Mouse (Mus musculus): ENCODE data around the gene Axin2.

DNA sequence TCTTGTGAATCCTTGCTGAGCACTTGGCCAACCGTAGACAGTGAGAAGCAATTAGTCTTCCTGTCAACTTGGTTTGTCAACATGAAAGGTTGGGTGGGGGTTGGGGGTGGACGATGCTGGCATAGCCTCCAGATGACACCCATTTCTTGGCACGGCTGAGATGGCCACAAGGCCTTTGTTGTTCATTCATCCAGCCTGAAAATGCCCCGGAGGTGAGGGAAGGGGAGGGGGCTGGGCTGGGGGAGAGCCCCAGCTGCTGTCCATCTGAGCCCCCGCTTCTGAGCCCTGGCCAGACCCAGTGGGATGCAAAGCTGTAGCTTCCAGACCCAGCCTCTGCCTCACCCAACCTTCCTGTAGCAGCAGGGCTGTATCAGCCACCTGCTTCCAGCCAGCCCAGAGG lies 38.2 kb downstream of the Axin2 start:
- no peak for TF ChIP-seq POLR2A (IDR thresholded peaks at IDR 0.05; ENCODE audit: insufficient read depth, low read length)
- TF ChIP-seq CTCF (IDR thresholded peaks at IDR 0.05; ENCODE audit: low read depth, low read length) = no peak
